Mouse (Mus musculus) retina, postnatal 7 days (tissue): ENCODE measurements around the gene Sox6.

Source experiments
- DNase-seq: peaks from one replicate; pipeline ENCODE4 v3.0.0-alpha.2; 2012; ENCODE audit warnings: low read depth, low spot score

The Sox6 gene

GRCm38 (mm10) chr7:115489608-115490007 is 549.0 kb downstream of the Sox6 start:
- no peak for DNase-seq

DNA sequence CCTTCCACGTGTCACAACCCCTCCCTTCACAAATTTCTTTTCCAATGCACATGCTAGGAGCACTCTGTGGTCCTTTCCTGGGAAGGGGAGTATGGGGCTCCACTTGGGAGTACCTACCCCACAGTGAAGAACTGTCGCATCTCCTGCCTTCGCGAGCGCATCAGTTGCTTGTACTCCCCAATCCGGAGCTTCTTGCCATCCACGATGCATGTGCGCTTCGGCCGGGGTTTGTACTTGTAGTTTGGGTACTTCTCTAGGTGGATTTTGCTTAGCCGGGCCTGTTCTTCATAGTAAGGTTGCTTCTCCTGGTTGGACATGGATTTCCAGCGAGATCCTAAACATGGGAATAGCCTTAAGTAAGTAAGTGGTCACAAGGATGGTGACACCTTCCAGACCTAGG is 552.2 kb downstream of the Sox6 start:
- no peak for DNase-seq

DNA sequence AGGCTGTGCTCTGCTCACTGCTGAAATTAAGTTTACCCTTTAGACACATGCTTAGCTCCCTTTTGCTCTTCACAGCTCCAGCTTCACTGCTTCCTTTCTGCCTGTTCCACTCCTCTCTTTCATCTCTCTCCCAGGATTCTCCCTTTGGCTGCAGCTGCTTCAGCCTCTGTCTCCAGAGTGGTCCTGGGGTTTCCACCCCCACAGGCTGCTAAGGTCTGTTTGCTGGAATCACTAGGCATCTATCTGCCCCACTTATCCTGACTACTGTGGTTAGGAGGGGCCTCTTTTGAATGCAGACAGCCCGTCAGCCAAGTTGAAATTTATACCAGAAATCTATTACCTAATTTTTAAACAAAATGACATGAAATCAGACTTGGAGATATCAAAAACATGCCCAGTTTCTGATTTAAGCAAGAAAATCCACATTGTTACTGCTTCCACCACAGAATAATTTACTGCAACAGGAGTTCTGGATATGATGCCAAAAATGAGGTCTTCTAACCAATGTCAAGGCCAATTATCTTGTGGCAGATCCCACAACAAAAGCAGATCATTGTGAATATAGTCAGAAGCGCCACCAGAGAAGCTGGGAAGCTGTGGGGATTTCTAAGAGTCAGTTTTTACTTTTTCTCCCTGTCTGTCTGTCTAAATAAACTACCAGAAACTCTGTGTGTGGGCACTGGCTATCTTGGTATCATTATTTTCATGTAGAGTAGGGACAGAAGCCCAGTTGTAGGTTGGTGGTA is 552.8 kb downstream of the Sox6 start:
- DNase-seq, result no peak

DNA sequence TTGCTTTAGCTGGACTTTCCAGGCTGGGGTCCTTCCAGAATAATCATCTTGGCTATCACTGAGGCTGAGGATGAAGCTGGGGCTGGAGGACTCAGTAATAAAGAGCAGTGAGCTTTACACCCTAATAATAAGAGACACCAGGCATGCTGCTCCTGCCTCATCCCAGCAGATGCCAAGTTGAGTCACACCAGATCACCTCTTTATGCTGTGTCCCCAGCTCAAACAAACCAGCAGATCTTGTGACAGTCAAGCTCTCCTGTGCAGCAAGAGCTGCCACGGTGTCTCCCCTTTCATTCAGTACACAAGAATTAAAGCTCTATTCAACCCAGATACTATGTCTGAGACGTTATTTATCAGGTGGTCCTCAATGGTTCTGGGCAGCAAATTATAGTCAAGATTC is 560.8 kb downstream of the Sox6 start:
- no peak for DNase-seq

DNA sequence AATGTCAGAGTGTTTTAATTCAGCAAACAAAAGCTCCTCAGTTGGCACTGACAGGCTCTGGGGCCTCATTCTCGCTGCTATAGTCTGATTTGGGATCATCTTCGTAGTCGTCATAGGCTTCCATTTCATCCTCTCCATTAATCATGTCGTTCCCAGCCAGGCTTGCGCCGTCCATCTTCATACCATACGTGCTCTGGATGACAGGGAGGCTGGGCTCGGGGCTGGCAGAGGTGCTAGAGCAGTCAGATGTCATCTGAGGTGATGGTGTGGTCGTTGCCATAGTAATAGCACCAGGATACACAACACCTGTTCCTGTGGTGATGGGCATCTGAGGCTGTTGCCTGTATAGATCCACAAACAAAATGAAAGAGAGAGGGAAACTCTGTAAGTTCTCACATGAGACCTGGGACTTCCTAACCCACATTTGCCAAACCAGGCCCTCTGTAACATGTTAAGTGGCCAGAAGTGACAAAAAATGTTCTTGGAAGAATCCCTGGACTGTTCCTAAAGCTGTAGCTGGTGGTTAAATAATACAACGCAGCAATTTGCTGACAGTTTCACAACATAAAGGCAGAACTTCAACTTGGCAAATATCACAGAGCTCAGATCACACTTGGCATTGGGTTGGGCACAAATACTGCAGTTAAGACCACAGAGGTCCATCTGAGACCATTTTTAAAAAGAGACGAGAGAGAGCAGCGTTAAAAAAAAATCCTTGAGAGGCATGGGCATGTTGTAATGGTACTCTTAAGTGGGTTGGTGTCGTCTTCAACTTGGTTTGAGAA is 561.5 kb downstream of the Sox6 start:
- DNase-seq, result no peak

DNA sequence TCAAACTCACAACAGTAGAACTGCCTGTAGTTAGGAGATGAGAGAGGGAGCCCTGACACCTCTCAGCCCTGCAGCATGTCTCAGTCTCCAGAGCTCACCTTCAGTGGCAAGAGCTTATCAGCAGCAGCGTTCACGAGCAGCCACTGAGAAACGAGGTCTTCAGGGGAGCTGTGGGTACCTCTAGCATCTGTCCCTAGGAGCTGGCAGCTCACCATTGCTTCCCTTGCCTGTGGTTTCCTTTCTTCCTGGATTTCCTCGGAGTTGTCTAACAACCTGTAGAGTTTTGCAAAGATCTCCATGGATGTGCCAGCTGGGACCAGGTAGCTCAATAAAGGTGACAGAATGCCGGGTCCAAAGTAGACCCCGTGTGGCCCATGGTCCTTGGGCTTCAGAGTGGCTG is 563.4 kb downstream of the Sox6 start:
- DNase-seq, result no peak

DNA sequence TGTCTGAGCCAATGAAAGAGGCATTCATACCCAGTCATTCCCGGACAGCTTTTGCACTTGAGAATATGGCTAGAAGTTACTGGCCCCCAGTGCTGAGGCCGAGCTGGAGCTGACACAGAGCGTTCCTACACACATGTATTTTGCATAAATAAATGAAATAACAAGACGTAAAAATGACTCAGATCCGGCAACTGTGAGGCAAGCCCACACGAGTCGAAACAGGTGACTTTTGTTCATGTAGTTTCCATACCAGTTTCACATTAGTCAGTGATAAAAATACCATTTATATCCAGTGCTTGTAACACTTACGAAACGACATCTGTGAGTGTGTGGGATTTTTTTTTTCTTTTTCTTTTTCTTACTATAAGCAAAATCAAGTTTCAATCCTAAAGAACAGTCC is 564.5 kb downstream of the Sox6 start:
- no peak for DNase-seq

- DNase-seq, result no peak
Measured at GRCm38 (mm10) chr7:115472850-115473249, 565.7 kb downstream of the Sox6 start.

DNA sequence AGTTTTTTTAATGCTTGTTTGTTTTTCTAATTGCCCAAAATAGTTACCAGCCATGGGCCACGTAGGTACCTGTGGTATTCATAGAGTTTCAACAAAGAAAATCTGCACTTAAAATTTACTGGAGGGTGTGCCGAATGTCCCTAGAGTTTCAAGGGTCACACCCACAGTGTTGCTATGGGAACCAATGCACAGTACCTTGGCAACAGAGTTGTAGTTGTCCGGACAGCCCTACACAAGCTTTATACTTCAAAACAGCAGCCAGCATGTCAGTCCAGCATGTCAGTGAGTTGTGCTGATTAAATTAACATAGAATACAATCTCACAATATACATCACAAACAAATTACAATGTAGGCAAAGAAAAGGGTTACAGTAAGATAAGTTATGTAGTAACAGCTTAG is 567.1 kb downstream of the Sox6 start:
- DNase-seq, result no peak

- no peak for DNase-seq
Measured at GRCm38 (mm10) chr7:115466811-115467210, 571.8 kb downstream of the Sox6 start.

DNA sequence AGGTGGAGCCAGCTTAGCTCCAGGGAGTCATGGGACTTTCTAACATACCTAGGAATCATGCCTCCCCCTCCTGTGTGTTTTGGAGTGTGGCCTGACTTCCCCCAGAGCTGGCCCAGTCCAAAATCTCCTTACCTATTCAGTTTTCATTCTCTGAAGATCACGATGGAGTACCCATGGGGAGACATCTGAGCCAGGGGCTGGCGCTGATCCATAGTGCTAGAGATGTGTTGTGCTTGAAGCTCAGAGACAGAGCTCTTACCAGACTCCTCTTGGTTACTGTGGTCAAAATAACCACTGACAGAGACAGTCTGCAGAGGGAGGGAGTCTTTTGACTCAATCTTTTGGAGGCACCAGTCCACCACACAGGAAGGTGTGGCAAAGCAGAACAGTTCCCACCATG is 575.2 kb downstream of the Sox6 start:
- DNase-seq, result no peak

GRCm38 (mm10) chr7:115462276-115462675 is 576.3 kb downstream of the Sox6 start:
- DNase-seq, result no peak

- DNase-seq, result no peak
Measured at GRCm38 (mm10) chr7:115454988-115455387, 583.6 kb downstream of the Sox6 start.

GRCm38 (mm10) chr7:115453713-115454073 is 584.9 kb downstream of the Sox6 start:
- DNase-seq, result no peak

DNA sequence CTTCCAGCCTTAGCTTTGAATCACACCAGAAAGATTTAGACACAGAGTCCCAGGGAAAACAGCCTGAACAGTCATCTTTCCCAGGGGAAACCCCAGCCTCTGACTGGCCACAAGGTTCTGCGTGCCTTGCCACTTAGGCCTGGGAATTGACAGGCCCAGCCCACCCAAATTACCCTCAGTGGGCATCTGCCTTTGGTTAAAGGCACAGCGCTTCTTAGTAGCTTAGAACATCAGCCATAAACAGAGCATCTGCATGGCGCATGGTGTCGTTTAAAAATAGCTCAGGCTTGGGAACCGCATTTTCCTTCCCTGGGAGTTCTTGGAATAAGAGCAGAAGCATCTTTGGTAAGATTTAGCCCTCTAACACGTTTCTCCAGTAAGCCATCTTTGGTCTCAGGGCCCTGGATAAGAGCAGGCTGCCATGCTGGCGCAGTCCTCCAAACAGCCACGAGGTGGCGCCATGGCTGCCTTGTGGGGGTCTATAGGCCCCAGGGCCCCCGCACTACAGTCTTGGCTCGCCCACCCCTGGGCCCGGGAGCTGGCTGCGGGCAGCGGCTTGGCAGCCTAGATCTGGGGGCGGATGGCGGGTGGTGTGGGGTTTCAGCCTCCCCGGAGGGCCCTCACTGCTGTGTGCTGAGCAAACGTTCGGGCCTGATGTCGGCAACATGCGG is 585.4 kb downstream of the Sox6 start:
- peak; percentile 9 for DNase-seq

GRCm38 (mm10) chr7:115450431-115451195 is 588.0 kb downstream of the Sox6 start:
- no peak for DNase-seq

DNA sequence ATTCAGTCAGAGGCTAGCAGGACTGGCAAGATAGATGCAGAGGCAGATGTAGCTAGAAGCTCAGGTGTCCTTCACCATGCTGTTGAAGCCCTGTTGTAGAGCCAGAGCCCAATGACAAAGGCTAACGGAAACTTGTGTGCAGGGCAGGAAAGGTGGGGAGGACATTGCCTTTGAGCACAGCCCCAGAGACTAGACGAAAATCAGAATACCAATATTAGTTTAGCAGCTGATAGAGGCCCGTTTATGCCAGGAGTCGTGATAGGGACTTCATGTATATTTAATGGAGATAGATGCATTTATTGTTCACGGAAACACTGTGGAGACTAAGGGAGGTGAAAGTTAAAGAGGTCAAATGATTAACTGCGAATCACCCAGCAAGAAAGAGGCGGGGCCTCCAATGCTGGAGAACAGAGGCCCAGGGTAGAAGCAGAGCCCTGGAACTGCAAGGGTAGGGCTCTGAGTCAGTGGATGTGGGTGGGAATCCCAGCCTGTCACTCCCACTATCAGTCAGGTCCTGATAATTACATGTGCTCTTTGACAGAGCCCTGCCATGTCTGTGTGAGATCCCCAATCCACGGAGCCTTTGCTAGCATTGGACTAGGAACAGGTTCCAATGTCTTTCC is 590.1 kb downstream of the Sox6 start:
- DNase-seq, result no peak

DNA sequence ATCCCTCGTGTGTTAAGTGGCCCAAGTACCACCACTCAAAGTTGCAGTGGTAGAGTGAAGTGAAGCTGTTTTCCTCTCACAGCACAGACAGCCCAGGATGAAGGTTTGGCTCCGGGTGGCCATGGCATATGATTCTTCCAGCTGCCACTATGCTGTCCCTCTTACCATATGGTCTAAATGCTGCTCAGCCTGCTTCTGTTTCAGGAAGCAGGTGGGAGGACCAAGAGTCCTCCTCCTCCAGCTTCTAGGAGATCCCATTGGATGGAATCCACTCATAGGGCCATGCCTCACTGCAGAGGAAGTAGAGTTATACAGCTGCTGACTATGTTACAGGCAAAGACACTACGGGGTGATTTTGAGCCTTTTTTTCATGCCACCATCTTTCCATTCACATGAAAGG is 591.5 kb downstream of the Sox6 start:
- DNase-seq, result no peak

- no peak for DNase-seq
Measured at GRCm38 (mm10) chr7:115446481-115447016, 592.0 kb downstream of the Sox6 start.

DNA sequence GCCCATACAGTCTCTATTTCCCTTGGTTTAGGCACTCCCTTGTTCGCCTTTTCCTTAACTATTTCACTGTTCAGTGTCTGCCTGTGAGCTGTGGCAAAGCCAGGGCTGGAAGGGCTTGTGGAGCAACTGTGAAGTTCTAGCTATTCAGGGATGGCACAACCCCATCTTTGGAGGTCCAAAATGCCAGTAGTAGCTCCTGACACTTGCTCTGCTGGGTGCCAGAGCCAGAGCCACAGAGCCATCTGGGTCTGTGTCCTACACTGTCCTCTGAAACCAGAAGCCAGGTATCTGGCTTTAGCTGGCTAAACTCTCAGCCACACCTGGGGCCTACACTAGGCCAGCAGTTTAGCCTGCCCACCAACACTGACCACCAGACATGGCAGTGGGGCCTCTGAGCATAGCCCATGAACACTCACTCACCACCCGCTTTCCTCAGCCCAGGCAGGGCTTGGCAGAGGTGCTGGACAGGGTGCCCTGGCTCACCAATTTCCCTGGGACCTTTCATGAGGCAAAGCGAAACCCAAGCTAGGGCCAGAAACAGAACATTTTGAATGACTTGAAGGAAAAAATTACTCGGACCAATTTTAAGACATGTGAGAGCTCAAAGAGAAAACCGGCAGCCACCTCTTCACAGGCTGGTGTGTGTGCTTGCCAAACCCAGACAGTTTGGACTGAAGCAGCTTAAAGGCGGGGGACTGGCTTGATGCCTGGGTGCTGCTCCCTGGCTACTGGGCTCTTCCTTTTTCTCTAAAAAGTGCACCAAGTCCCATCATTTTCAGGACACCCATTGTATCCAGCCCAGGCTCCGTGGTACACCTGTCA is 612.2 kb downstream of the Sox6 start:
- no peak for DNase-seq
